Mouse (Mus musculus): ENCODE measurements around the gene Il31.

GRCm38 (mm10) chr5:123487659-123488395 lies 1.5 kb downstream of the Il31 start:
- TF ChIP-seq POLR2A (IDR thresholded peaks at IDR 0.05; ENCODE audit: extremely low read depth, insufficient read depth, low read length) (no peak), CTCF (IDR thresholded peaks at IDR 0.05; ENCODE audit: extremely low read depth, insufficient read depth, low read length) (no peak)

Measured in cortical plate, adult 2 months (tissue).